Mouse (Mus musculus) embryonic facial prominence, embryonic 14.5 days (tissue): ENCODE data around the gene Cetn4. TPM values are rescaled to one million over a fixed set of nuclear protein-coding genes. Genes with fewer than 3 reads are reported as not detected.

Experiments used
- ATAC-seq: fragments of 200-750 bp; cut with Nextera tagmentation; 2 replicates; pipeline ENCODE4 v1.8.0; 2017; ENCODE audit warnings: low read depth, moderate number of reproducible peaks, moderate TSS enrichment
- DNase-seq: peaks from one replicate; pipeline ENCODE4 v3.0.0-alpha.2; 2015; ENCODE audit warnings: low spot score
- H3K27ac ChIP-seq: fragments of 300-500 bp; sonication (generic); replicated peaks from 2 replicates; pipeline ENCODE4 v1.5.1; 2014; ENCODE audit warnings: low read depth, mild to moderate bottlenecking, low read length, moderate library complexity
- H3K27me3 ChIP-seq: fragments of 300-500 bp; sonication (generic); replicated peaks from 2 replicates; pipeline ENCODE4 v1.6.1; 2014; ENCODE audit warnings: low read length; ENCODE audit not compliant: control insufficient read depth, insufficient read depth
- H3K36me3 ChIP-seq: fragments of 300-500 bp; sonication (generic); 2 replicates; pipeline ENCODE4 v1.6.1; 2014; ENCODE audit warnings: low read length, mixed read lengths; ENCODE audit not compliant: control insufficient read depth, insufficient read depth
- H3K4me1 ChIP-seq: fragments of 300-500 bp; sonication (generic); 2 replicates; pipeline ENCODE4 v1.6.1; 2014; ENCODE audit warnings: antibody characterized with exemption, low read length; ENCODE audit not compliant: control insufficient read depth, insufficient read depth
- H3K4me2 ChIP-seq: fragments of 300-500 bp; sonication (generic); 2 replicates; pipeline ENCODE4 v1.6.1; 2014; ENCODE audit warnings: low read depth, mild to moderate bottlenecking, low read length, moderate library complexity, mixed read lengths
- H3K4me3 ChIP-seq: fragments of 300-500 bp; sonication (generic); 2 replicates; pipeline ENCODE4 v1.5.1; 2014; ENCODE audit warnings: low read depth, mild to moderate bottlenecking, low read length
- H3K9ac ChIP-seq: fragments of 300-500 bp; sonication (generic); 2 replicates; pipeline ENCODE4 v1.6.1; 2014; ENCODE audit warnings: low read depth, mild to moderate bottlenecking, low read length, moderate library complexity, mixed read lengths
- H3K9me3 ChIP-seq: fragments of 300-500 bp; sonication (generic); 2 replicates; pipeline ENCODE4 v1.6.1; 2016; ENCODE audit warnings: low read length; ENCODE audit not compliant: control insufficient read depth
- WGBS: fragments of 180-500 bp; shearing (Covaris S2); extraction: QIAGEN DNeasy Blood & Tissue Kit; methylation state at CpG from one replicate; pipeline ENCODE4 v1.1.7; 2014; 5-methylcytosine and 5-hydroxymethylcytosine counted together
- polyA plus RNA-seq: library from polyadenylated mRNA; unstranded; fragments of >200 nt; fragmentation: Nextera tagmentation; extraction: Ambion mirVana; gene quantifications from 2 replicates; pipeline ENCODE4 v1.2.1, GENCODE M21; 2014

Cetn4 gene
- polyA plus RNA-seq, 1 experiment from 2014 or later, result 3.5 TPM

GRCm38 (mm10) chr3:37289237-37289636, 23.3 kb downstream of the Cetn4 start:
- Histone ChIP-seq H3K36me3 (no peaks in the 10 kb centered on the region), H3K27ac (no peak overlapping the region), H3K9me3 (no peaks in the 10 kb centered on the region), H3K9ac (no peak overlapping the region), H3K4me3 (no peak overlapping the region), H3K4me2 (no peak overlapping the region), H3K27me3 (no peaks in the 10 kb centered on the region), H3K4me1 (no peaks in the 10 kb centered on the region)
- no peak for DNase-seq
- WGBS, result 88% methylated on average over 2 of the region's 2 CpGs
- no peak for ATAC-seq

DNA sequence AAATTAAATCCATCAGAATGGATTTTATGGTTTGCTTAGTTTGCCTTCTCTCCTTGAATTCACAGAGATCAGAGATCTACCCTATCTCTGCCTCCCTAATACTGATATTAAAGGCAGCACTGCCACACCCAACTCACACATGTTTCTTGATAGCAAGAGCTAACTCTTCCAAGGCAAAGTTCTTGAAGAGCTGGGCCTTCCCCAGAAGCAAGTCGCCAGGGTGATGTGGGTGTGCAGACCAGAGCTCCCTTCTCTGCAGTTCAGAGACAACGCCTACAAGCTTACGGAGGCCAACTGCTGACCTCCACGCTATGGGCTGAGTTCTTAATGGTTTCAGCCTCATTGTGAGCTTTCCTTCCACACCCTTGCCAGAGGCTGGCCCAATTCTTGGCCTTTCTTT, 29.3 kb downstream of the Cetn4 start:
- DNase-seq (no peak), ATAC-seq (no peak)
- WGBS, result 96% methylated on average over 4 of the region's 4 CpGs
- Histone ChIP-seq H3K36me3 (no peaks in the 10 kb centered on the region), H3K9me3 (no peaks in the 10 kb centered on the region), H3K27me3 (no peaks in the 10 kb centered on the region), H3K27ac (no peak overlapping the region), H3K4me3 (no peak overlapping the region), H3K4me2 (no peak overlapping the region), H3K4me1 (no peaks in the 10 kb centered on the region), H3K9ac (no peak overlapping the region)

GRCm38 (mm10) chr3:37282299-37282922, 30.1 kb downstream of the Cetn4 start:
- Histone ChIP-seq H3K9ac (no peak overlapping the region), H3K4me1 (no peaks in the 10 kb centered on the region), H3K27me3 (no peaks in the 10 kb centered on the region), H3K36me3 (no peaks in the 10 kb centered on the region), H3K27ac (no peak overlapping the region), H3K4me3 (no peak overlapping the region), H3K4me2 (no peak overlapping the region), H3K9me3 (no peaks in the 10 kb centered on the region)
- WGBS, result 83% methylated on average over 11 of the region's 11 CpGs
- ATAC-seq (no peak), DNase-seq (no peak)

- DNase-seq, result no peak
- WGBS, result 70% methylated on average over 8 of the region's 8 CpGs
- H3K4me2 ChIP-seq, result no peak overlapping the region
These were observed 31.6 kb downstream of the Cetn4 start for GRCm38 (mm10) chr3:37280871-37281270.

GRCm38 (mm10) chr3:37280221-37280620, 32.3 kb downstream of the Cetn4 start:
- 93% methylated on average over 1 of the region's 1 CpGs for WGBS
- no peaks in the 10 kb centered on the region for H3K36me3 ChIP-seq
- no peaks in the 10 kb centered on the region for H3K4me1 ChIP-seq
- no peak overlapping the region for H3K27ac ChIP-seq
- no peak overlapping the region for H3K4me2 ChIP-seq
- H3K9ac ChIP-seq, result no peak overlapping the region
- H3K9me3 ChIP-seq, result no peaks in the 10 kb centered on the region
- H3K4me3 ChIP-seq, result no peak overlapping the region
- DNase-seq (no peak), ATAC-seq (no peak)
- H3K27me3 ChIP-seq, result no peaks in the 10 kb centered on the region

More at GRCm38 (mm10) chr3:37280871-37281270, 31.6 kb downstream of the Cetn4 start:
- Histone ChIP-seq H3K27ac (no peak overlapping the region), H3K4me1 (no peaks in the 10 kb centered on the region), H3K4me3 (no peak overlapping the region), H3K9ac (no peak overlapping the region), H3K27me3 (no peaks in the 10 kb centered on the region), H3K9me3 (no peaks in the 10 kb centered on the region), H3K36me3 (no peaks in the 10 kb centered on the region)
- no peak for ATAC-seq

DNA sequence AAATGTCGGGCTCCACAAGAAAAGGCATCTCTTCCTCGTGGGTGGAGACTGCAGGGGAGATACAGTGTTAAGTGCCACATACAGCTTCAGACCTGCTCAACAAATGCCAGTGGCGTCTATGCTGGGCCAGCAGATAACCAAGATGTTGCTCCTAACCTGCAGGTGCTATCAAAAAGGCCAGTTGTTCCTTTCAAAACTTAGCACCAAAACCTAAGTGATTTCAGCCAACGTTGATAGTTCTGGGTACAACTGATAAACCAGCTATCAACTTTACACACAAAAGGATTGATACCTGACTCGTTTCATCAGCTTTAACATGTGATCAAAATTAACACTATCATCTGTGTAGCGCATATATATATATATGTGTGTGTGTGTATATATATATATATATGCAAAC, 37.8 kb downstream of the Cetn4 start:
- ATAC-seq (no peak), DNase-seq (no peak)

DNA sequence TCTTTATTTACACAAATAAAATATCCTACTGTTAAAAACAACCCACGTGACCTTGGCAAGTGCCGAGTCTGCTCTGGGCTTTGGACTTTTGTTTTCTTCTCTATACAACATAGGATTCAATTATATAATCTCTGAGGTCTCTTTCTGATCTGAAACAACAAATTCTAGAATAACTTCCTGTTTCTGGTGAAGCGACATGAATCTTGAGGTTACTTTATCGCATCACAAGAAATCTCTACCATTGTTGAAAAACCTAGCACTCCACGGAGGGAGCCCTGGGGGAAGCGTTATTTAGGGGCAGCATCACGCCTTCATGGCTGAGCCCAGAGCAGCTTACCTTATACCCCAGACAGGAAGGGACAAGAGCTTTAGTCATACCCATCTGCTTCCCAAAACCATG, 39.4 kb downstream of the Cetn4 start:
- no peaks in the 10 kb centered on the region for H3K27me3 ChIP-seq
- no peak overlapping the region for H3K9ac ChIP-seq
- ATAC-seq (no peak), DNase-seq (no peak)
- no peak overlapping the region for H3K4me2 ChIP-seq
- no peaks in the 10 kb centered on the region for H3K36me3 ChIP-seq
- no peaks in the 10 kb centered on the region for H3K9me3 ChIP-seq
- no peak overlapping the region for H3K27ac ChIP-seq
- no peak overlapping the region for H3K4me3 ChIP-seq
- H3K4me1 ChIP-seq, result no peaks in the 10 kb centered on the region
- WGBS, result 73% methylated on average over 7 of the region's 7 CpGs

More for the DNA sequence above, 37.8 kb downstream of the Cetn4 start:
- no peaks in the 10 kb centered on the region for H3K9me3 ChIP-seq
- no peak overlapping the region for H3K4me3 ChIP-seq
- no peaks in the 10 kb centered on the region for H3K27me3 ChIP-seq
- H3K9ac ChIP-seq, result no peak overlapping the region
- H3K27ac ChIP-seq, result no peak overlapping the region
- H3K4me1 ChIP-seq, result no peaks in the 10 kb centered on the region
- 76% methylated on average over 6 of the region's 6 CpGs for WGBS
- H3K4me2 ChIP-seq, result no peak overlapping the region
- no peaks in the 10 kb centered on the region for H3K36me3 ChIP-seq

DNA sequence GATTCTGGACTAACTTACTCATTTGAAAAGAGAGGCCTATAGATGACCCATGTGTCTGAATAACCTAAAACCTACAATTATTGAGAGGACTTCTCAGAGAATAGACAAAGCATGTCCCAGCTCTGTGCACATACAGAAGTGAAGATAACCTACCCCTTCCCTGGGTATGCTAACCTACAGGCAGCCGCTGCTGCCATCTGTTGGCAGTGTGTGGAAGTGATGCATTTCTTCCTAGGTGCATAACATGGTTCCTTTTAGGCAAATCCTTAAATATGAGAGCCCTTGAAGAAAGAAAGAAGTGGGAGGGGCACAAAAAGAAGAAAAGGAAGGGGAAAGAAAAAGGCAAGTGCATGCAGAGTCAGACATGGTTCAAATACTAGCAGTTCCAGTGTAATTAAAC, 41.3 kb downstream of the Cetn4 start:
- no peak for ATAC-seq
- DNase-seq, result peak; percentile 35
- Histone ChIP-seq H3K27me3 (no peaks in the 10 kb centered on the region), H3K4me1 (no peaks in the 10 kb centered on the region), H3K36me3 (no peaks in the 10 kb centered on the region), H3K27ac (no peak overlapping the region), H3K9ac (no peak overlapping the region), H3K9me3 (no peaks in the 10 kb centered on the region), H3K4me2 (no peak overlapping the region), H3K4me3 (no peak overlapping the region)
- 3% methylated on average over 1 of the region's 1 CpGs for WGBS

DNA sequence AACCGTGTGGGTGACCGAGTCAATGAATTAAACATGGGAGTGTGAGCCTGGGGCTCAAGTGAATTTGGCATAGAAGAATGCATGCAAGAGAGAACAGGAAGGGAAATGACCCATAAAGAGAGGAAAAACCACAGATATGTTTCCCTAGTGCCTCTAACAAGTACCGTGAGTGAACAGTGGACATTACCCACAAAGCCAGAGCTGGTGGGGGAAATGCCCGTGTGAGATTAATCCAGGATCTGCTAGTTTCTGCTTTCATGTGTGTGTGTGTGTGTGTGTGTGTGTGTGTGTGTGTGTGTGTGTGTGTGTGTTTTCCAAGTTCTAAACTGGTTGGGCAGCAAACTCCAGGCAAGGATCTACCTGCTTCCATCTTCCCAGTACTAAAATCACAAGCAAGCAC, 42.6 kb downstream of the Cetn4 start:
- Histone ChIP-seq H3K9me3 (no peaks in the 10 kb centered on the region), H3K27me3 (no peaks in the 10 kb centered on the region), H3K27ac (no peak overlapping the region), H3K4me3 (no peak overlapping the region), H3K4me2 (no peak overlapping the region), H3K4me1 (no peaks in the 10 kb centered on the region), H3K9ac (no peak overlapping the region), H3K36me3 (no peaks in the 10 kb centered on the region)
- 79% methylated on average over 4 of the region's 4 CpGs for WGBS
- no peak for DNase-seq
- no peak for ATAC-seq
